Mouse (Mus musculus) heart, embryonic 13.5 days (tissue): ENCODE measurements around the gene Mvk. TPM values are rescaled to one million over a fixed set of nuclear protein-coding genes. Genes with fewer than 3 reads are reported as not detected.

Experiments used
- ATAC-seq: fragments of 200-750 bp; cut with Nextera tagmentation; 2 replicates; pipeline ENCODE4 v1.8.0; 2017; ENCODE audit warnings: moderate TSS enrichment; ENCODE audit not compliant: insufficient number of reproducible peaks, low FRiP score, low TSS enrichment; ENCODE audit errors: extremely low read depth
- H3K27ac ChIP-seq: fragments of 300-500 bp; sonication (generic); replicated peaks from 2 replicates; pipeline ENCODE4 v1.5.1; 2015; ENCODE audit warnings: moderate library complexity, mild to moderate bottlenecking, inconsistent platforms
- H3K27me3 ChIP-seq: fragments of 300-500 bp; sonication (generic); replicated peaks from 2 replicates; pipeline ENCODE4 v1.6.1; 2015; ENCODE audit warnings: mild to moderate bottlenecking, inconsistent platforms
- H3K36me3 ChIP-seq: fragments of 300-500 bp; sonication (generic); 2 replicates; pipeline ENCODE4 v1.6.1; 2015; ENCODE audit warnings: mild to moderate bottlenecking, inconsistent platforms
- H3K4me1 ChIP-seq: fragments of 300-500 bp; sonication (generic); 2 replicates; pipeline ENCODE4 v1.6.1; 2015; ENCODE audit warnings: inconsistent platforms
- H3K4me2 ChIP-seq: fragments of 300-500 bp; sonication (generic); 2 replicates; pipeline ENCODE4 v1.6.1; 2015; ENCODE audit warnings: inconsistent platforms, mild to moderate bottlenecking, moderate library complexity
- H3K4me3 ChIP-seq: fragments of 300-500 bp; sonication (generic); 2 replicates; pipeline ENCODE4 v1.5.1; 2015; ENCODE audit warnings: moderate library complexity, mild to moderate bottlenecking, inconsistent platforms
- H3K9ac ChIP-seq: fragments of 300-500 bp; sonication (generic); 2 replicates; pipeline ENCODE4 v1.6.1; 2015; ENCODE audit warnings: inconsistent platforms, mild to moderate bottlenecking, moderate library complexity
- H3K9me3 ChIP-seq: fragments of 300-500 bp; sonication (generic); 2 replicates; pipeline ENCODE4 v1.6.1; 2016; ENCODE audit warnings: inconsistent platforms
- WGBS: fragments of 180-500 bp; shearing (Covaris S2); methylation state at CpG from one replicate; pipeline ENCODE4 v1.1.7; 2015; ENCODE audit warnings: mixed read lengths; 5-methylcytosine and 5-hydroxymethylcytosine counted together
- polyA plus RNA-seq: library from polyadenylated mRNA; unstranded; fragments of >200 nt; fragmentation: Nextera tagmentation; extraction: Ambion mirVana; gene quantifications from 2 replicates; pipeline ENCODE4 v1.2.1, GENCODE M21; 2015

Mvk gene
- polyA plus RNA-seq, 1 experiment from 2014 or later: 21.0 TPM

GRCm38 (mm10) chr5:114485685-114486084, 41.6 kb downstream of the Mvk start:
- no peaks in the 10 kb centered on the region for H3K27me3 ChIP-seq
- H3K4me1 ChIP-seq: peaks cover 5% of the 10 kb centered on the region; the same call in 1 of the 2 replicates
- ATAC-seq: no peak
- H3K9me3 ChIP-seq: no peaks in the 10 kb centered on the region
- H3K4me3 ChIP-seq: no peak overlapping the region
- WGBS: 65% methylated on average over 14 of the region's 14 CpGs
- H3K9ac ChIP-seq: no peak overlapping the region
- H3K4me2 ChIP-seq: no peak overlapping the region
- no peak overlapping the region for H3K27ac ChIP-seq
- no peaks in the 10 kb centered on the region for H3K36me3 ChIP-seq

GRCm38 (mm10) chr5:114489570-114489969, 45.5 kb downstream of the Mvk start:
- H3K4me2 ChIP-seq: no peak overlapping the region
- no peaks in the 10 kb centered on the region for H3K36me3 ChIP-seq
- no peak for ATAC-seq
- no peaks in the 10 kb centered on the region for H3K4me1 ChIP-seq
- H3K27me3 ChIP-seq: no peaks in the 10 kb centered on the region
- WGBS: 80% methylated on average over 6 of the region's 6 CpGs
- no peak overlapping the region for H3K9ac ChIP-seq
- H3K9me3 ChIP-seq: no peaks in the 10 kb centered on the region
- H3K27ac ChIP-seq: no peak overlapping the region
- no peak overlapping the region for H3K4me3 ChIP-seq

GRCm38 (mm10) chr5:114490241-114490640, 46.2 kb downstream of the Mvk start:
- no peaks in the 10 kb centered on the region for H3K36me3 ChIP-seq
- no peak overlapping the region for H3K9ac ChIP-seq
- H3K27me3 ChIP-seq: no peaks in the 10 kb centered on the region
- H3K4me1 ChIP-seq: no peaks in the 10 kb centered on the region
- H3K27ac ChIP-seq: no peak overlapping the region
- no peak overlapping the region for H3K4me3 ChIP-seq
- WGBS: 87% methylated on average over 8 of the region's 8 CpGs
- ATAC-seq: no peak
- H3K9me3 ChIP-seq: no peaks in the 10 kb centered on the region
- no peak overlapping the region for H3K4me2 ChIP-seq

- Histone ChIP-seq H3K9me3 (0 out of 2 replicates have a peak, but pooled peaks cover 4% of the 10 kb centered on the region), H3K4me2 (no peak overlapping the region), H3K27me3 (no peaks in the 10 kb centered on the region), H3K4me3 (no peak overlapping the region), H3K27ac (no peak overlapping the region), H3K36me3 (no peaks in the 10 kb centered on the region), H3K9ac (no peak overlapping the region), H3K4me1 (peaks cover 7% of the 10 kb centered on the region; the same call in 1 of the 2 replicates)
- WGBS: 17% methylated on average over 1 of the region's 1 CpGs
- no peak for ATAC-seq
Observed at GRCm38 (mm10) chr5:114494761-114495160, 50.7 kb downstream of the Mvk start.

GRCm38 (mm10) chr5:114501252-114501651, 57.2 kb downstream of the Mvk start:
- H3K36me3 ChIP-seq: no peaks in the 10 kb centered on the region
- no peak overlapping the region for H3K4me2 ChIP-seq
- 0 out of 2 replicates have a peak, but pooled peaks cover 4% of the 10 kb centered on the region for H3K9me3 ChIP-seq
- H3K4me3 ChIP-seq: no peak overlapping the region
- 74% methylated on average over 9 of the region's 9 CpGs for WGBS
- no peak for ATAC-seq
- peaks cover 6% of the 10 kb centered on the region; the same call in 1 of the 2 replicates for H3K27me3 ChIP-seq
- peaks cover 19% of the 10 kb centered on the region for H3K4me1 ChIP-seq
- no peak overlapping the region for H3K27ac ChIP-seq
- no peak overlapping the region for H3K9ac ChIP-seq

- Histone ChIP-seq H3K9me3 (no peaks in the 10 kb centered on the region), H3K4me3 (no peak overlapping the region), H3K4me1 (peaks cover 34% of the 10 kb centered on the region), H3K4me2 (no peak overlapping the region), H3K36me3 (no peaks in the 10 kb centered on the region), H3K27ac (no peak overlapping the region), H3K9ac (no peak overlapping the region), H3K27me3 (peaks cover 24% of the 10 kb centered on the region)
- no peak for ATAC-seq
- 49% methylated on average over 6 of the region's 6 CpGs for WGBS
Observed at GRCm38 (mm10) chr5:114504826-114505225, 60.8 kb downstream of the Mvk start.

- 50% methylated on average over 14 of the region's 14 CpGs for WGBS
- ATAC-seq: no peak
- no peaks in the 10 kb centered on the region for H3K36me3 ChIP-seq
- no peak overlapping the region for H3K4me2 ChIP-seq
- H3K4me3 ChIP-seq: no peak overlapping the region
- H3K27me3 ChIP-seq: peaks cover 31% of the 10 kb centered on the region
- H3K9ac ChIP-seq: no peak overlapping the region
- H3K27ac ChIP-seq: no peak overlapping the region
- no peaks in the 10 kb centered on the region for H3K9me3 ChIP-seq
- H3K4me1 ChIP-seq: peaks cover 34% of the 10 kb centered on the region
Observed at GRCm38 (mm10) chr5:114505260-114506085, 61.4 kb downstream of the Mvk start.

GRCm38 (mm10) chr5:114507394-114507793, 63.3 kb downstream of the Mvk start:
- ATAC-seq: no peak; the same call in 1 of the 2 replicates
- H3K9ac ChIP-seq: no peak overlapping the region
- H3K4me3 ChIP-seq: no peak overlapping the region
- WGBS: 30% methylated on average over 12 of the region's 12 CpGs
- H3K4me1 ChIP-seq: peaks cover 34% of the 10 kb centered on the region
- no peak overlapping the region for H3K4me2 ChIP-seq
- H3K9me3 ChIP-seq: no peaks in the 10 kb centered on the region
- peaks cover 49% of the 10 kb centered on the region for H3K27me3 ChIP-seq
- no peaks in the 10 kb centered on the region for H3K36me3 ChIP-seq
- H3K27ac ChIP-seq: no peak overlapping the region

- no peaks in the 10 kb centered on the region for H3K9me3 ChIP-seq
- H3K4me2 ChIP-seq: no peak overlapping the region
- H3K4me3 ChIP-seq: no peak overlapping the region
- peaks cover 53% of the 10 kb centered on the region for H3K27me3 ChIP-seq
- no peak overlapping the region for H3K27ac ChIP-seq
- H3K36me3 ChIP-seq: no peaks in the 10 kb centered on the region
- no peak overlapping the region for H3K9ac ChIP-seq
- no peak; the same call in 1 of the 2 replicates for ATAC-seq
- peaks cover 34% of the 10 kb centered on the region for H3K4me1 ChIP-seq
- WGBS: 28% methylated on average over 4 of the region's 4 CpGs
Observed at GRCm38 (mm10) chr5:114507964-114508363, 63.9 kb downstream of the Mvk start.

GRCm38 (mm10) chr5:114509461-114509860, 65.4 kb downstream of the Mvk start:
- no peak overlapping the region for H3K9ac ChIP-seq
- peaks cover 39% of the 10 kb centered on the region for H3K4me1 ChIP-seq
- no peak overlapping the region for H3K27ac ChIP-seq
- WGBS: 66% methylated on average over 7 of the region's 7 CpGs
- no peak overlapping the region for H3K4me3 ChIP-seq
- no peaks in the 10 kb centered on the region for H3K9me3 ChIP-seq
- ATAC-seq: no peak
- H3K36me3 ChIP-seq: no peaks in the 10 kb centered on the region
- no peak overlapping the region for H3K4me2 ChIP-seq
- peaks cover 67% of the 10 kb centered on the region for H3K27me3 ChIP-seq
